Mouse (Mus musculus): Measurements from ENCODE around the gene Apc2.

GRCm38 (mm10) chr10:80282481-80283441 is 13.0 kb upstream of the Apc2 start:
- TF ChIP-seq CTCF (IDR thresholded peaks at IDR 0.05; ENCODE audit: extremely low read depth, insufficient read depth, low read length) (no peak), POLR2A (IDR thresholded peaks at IDR 0.05; ENCODE audit: extremely low read depth, insufficient read depth, low read length) (no peak)

Data from cortical plate, adult 2 months (tissue).